Mouse (Mus musculus) limb, embryonic 10.5 days (tissue): ENCODE data around the gene Gpr4. TPM values are rescaled to one million over a fixed set of nuclear protein-coding genes. Genes with fewer than 3 reads are reported as not detected.

Experiments used
- microRNA counts: library from miRNA; unstranded; fragments of <30 nt; microRNA quantifications from one replicate; lab custom pipeline; 2017
- microRNA-seq: library from miRNA; unstranded; fragments of <30 nt; microRNA quantifications from one replicate; pipeline ENCODE4, GENCODE M21; 2017
- polyA plus RNA-seq: library from polyadenylated mRNA; unstranded; fragments of >200 nt; fragmentation: Nextera tagmentation; extraction: Ambion mirVana; gene quantifications from 2 replicates; pipeline ENCODE4 v1.2.1, GENCODE M21; 2016

Gene Gpr4
- polyA plus RNA-seq, 1 experiment from 2014 or later: 8.5 TPM

MicroRNAs encoded within 50 kb of the gene (microRNA counts, 519-probe panel; counts per million panel counts)
- microRNA mmu-miR-330 (lab: Ali Mortazavi, UCI): 684 counts per million, percentile 72 among the panel's probes with 10 or more counts

Small RNA genes within 50 kb of the gene (microRNA-seq; reads per million reads assigned to microRNA genes)
- 256 reads per million, percentile 60 among the genes with 10 or more reads in this experiment for gene Mir330

Other genes starting within 250 kb of the Gpr4 start
- not detected in 2 replicates for gene Nanos2, start 225.1 kb upstream of the Gpr4 start, polyA plus RNA-seq
- gene Mypop, start 221.3 kb upstream of the Gpr4 start, polyA plus RNA-seq: 3.4 and 4.0 TPM in 2 replicates
- gene Irf2bp1, start 208.5 kb upstream of the Gpr4 start, polyA plus RNA-seq: 30.8 and 34.4 TPM in 2 replicates
- not detected in 2 replicates for gene Foxa3, start 189.0 kb upstream of the Gpr4 start, polyA plus RNA-seq
- gene Sympk, start 188.2 kb upstream of the Gpr4 start, polyA plus RNA-seq: 50.4 and 54.6 TPM in 2 replicates
- not detected in 2 replicates for gene Rsph6a, start 157.8 kb upstream of the Gpr4 start, polyA plus RNA-seq
- gene Dmwd, start 136.3 kb upstream of the Gpr4 start, polyA plus RNA-seq: 20.0 and 21.4 TPM in 2 replicates
- gene Dmpk, start 128.7 kb upstream of the Gpr4 start, polyA plus RNA-seq: 7.2 and 8.7 TPM in 2 replicates
- gene Six5, start 117.9 kb upstream of the Gpr4 start, polyA plus RNA-seq: 5.7 and 7.5 TPM in 2 replicates
- 1.1 and 2.2 TPM in 2 replicates for gene Gm4969, start 94.2 kb upstream of the Gpr4 start, polyA plus RNA-seq
- gene Fbxo46, start 92.7 kb upstream of the Gpr4 start, polyA plus RNA-seq: 15.2 and 19.6 TPM in 2 replicates
- gene Qpctl, start 63.2 kb upstream of the Gpr4 start, polyA plus RNA-seq: 12.5 and 14.4 TPM in 2 replicates
- gene Snrpd2, start 62.8 kb upstream of the Gpr4 start, polyA plus RNA-seq: 176 and 199 TPM in 2 replicates
- 0.06 and 0.09 TPM in 2 replicates for gene Gipr, start 46.4 kb upstream of the Gpr4 start, polyA plus RNA-seq
- gene Eml2, start 36.1 kb upstream of the Gpr4 start, polyA plus RNA-seq: 3.2 and 6.4 TPM in 2 replicates
- gene Opa3, start 15.8 kb downstream of the Gpr4 start, polyA plus RNA-seq: 45.7 and 48.7 TPM in 2 replicates
- 68.1 and 75.7 TPM in 2 replicates for gene Vasp, start 59.3 kb downstream of the Gpr4 start, polyA plus RNA-seq
- 0.16 and 0.39 TPM in 2 replicates for gene Ppm1n, start 67.5 kb downstream of the Gpr4 start, polyA plus RNA-seq
- gene Rtn2, start 70.1 kb downstream of the Gpr4 start, polyA plus RNA-seq: 5.5 and 5.6 TPM in 2 replicates
- 0.04 and 0.11 TPM in 2 replicates for gene Fosb, start 97.5 kb downstream of the Gpr4 start, polyA plus RNA-seq
- 97.8 and 101 TPM in 2 replicates for gene Ercc1, start 132.2 kb downstream of the Gpr4 start, polyA plus RNA-seq
- gene Cd3eap, start 146.9 kb downstream of the Gpr4 start, polyA plus RNA-seq: 28.3 and 31.4 TPM in 2 replicates
- gene Ppp1r13l, start 147.2 kb downstream of the Gpr4 start, polyA plus RNA-seq: 6.5 and 7.0 TPM in 2 replicates
- gene Ercc2, start 169.5 kb downstream of the Gpr4 start, polyA plus RNA-seq: 25.6 and 26.6 TPM in 2 replicates
- 3.3 and 4.4 TPM in 2 replicates for gene Klc3, start 191.6 kb downstream of the Gpr4 start, polyA plus RNA-seq
- gene Ckm, start 192.2 kb downstream of the Gpr4 start, polyA plus RNA-seq: not detected in 2 replicates
- gene Mark4, start 246.3 kb downstream of the Gpr4 start, polyA plus RNA-seq: 7.6 and 8.0 TPM in 2 replicates